Mouse (Mus musculus): ENCODE measurements around the gene Vmn2r69.

The Vmn2r69 gene

GRCm38 (mm10) chr7:85415820-85416219 is at the start of gene Vmn2r69:
Gene Vmn2r69, minus strand, starts transcription at chr7:85415920.
- DNase-seq (ENCODE audit: low spot score): no peak

All from lung, postnatal 25 days (tissue).